Mouse (Mus musculus) left cerebral cortex, adult 9 months (tissue): ENCODE measurements around the gene Gm4981.
"Not testable (repeated sequence)": the region's sequence is repeated elsewhere in the genome, so short reads cannot be mapped to it uniquely, and the experiment has no call there.

ENCODE experiments used
- DNase-seq, 2 experiments: peaks; one replicate each; pipeline ENCODE4 v3.0.0; 2022; ENCODE audit warnings: low spot score in 2 of 2

The Gm4981 gene

DNA sequence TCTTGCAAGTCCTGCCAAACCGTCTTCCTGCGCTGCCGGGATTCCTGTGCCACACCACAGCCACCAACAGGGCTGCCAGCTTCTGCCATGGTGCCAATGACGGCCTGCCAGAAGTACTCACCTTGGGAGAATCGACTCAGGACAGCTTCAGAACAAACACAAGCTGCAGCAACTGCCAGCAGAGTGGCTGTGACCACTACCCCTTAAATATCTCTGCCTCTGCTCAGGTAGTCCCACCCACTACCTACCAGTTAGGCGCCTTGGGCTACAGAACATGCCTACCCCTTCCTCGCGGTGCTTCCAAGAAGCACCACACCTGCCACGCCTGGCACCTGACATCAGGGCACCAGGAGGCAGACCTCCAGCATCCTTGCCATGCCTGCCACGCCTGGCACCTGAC, at the start of gene Gm4981:
TSS of gene Gm4981 (minus strand) at position 89 of the 400 bp plus-strand sequence.
- DNase-seq: no peak

GRCm38 (mm10) chr10:58282238-58282637, 45.7 kb upstream of the Gm4981 start:
- DNase-seq: no peak

- no peak for DNase-seq
These were observed 22.0 kb upstream of the Gm4981 start for GRCm38 (mm10) chr10:58258466-58258865.

GRCm38 (mm10) chr10:58255954-58256353, 19.5 kb upstream of the Gm4981 start:
- no peak for DNase-seq

GRCm38 (mm10) chr10:58255213-58255892, 18.9 kb upstream of the Gm4981 start, which contains the start of gene Gcc2:
Gene Gcc2 (plus strand): TSS chr10:58255497.
- DNase-seq: peak; percentile 79 to 90

DNA sequence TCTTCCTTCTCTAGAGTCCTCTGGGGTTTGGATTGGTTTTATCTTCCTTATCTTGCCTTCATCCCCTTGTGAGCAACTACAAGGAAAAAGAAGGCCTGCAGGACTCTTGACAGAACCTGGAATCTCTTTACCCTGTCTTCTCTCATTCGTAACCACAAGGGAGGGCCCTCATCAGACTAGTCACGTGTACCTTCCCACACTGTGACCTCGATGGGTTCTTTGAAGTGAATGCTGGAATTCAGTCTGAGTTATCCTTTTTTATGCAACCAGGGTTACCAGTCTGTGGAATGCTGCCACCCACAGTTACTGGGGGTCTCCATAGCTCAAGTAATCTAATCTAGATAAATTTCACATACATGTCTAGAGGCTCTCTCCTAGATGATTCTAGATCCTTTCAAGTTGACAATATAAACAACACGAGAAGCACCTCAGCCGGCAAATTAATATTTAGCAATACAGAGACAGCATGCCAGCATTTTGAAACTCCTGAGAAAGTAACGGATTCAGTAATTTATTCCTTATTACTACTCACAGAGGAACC, 18.2 kb upstream of the Gm4981 start:
- DNase-seq: no peak

DNA sequence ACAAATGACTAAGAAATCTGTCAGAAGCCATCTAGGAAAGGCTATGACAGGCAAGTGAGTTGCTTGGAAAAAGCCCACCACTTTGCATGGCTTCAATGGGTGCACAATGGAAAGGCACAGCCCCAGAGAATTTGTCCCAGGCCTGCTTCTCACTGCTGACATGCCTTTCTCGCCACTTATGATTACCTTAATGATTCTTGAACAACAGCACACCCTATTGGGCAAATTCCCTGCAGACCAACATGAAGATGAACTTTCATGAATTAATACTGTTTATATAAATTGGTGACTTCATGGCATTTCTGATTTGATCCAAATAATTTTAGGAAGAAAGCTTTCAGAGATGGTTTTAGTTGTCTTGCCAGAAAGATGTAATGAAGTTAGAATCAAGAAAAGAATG, 13.0 kb upstream of the Gm4981 start:
- no peak for DNase-seq

DNA sequence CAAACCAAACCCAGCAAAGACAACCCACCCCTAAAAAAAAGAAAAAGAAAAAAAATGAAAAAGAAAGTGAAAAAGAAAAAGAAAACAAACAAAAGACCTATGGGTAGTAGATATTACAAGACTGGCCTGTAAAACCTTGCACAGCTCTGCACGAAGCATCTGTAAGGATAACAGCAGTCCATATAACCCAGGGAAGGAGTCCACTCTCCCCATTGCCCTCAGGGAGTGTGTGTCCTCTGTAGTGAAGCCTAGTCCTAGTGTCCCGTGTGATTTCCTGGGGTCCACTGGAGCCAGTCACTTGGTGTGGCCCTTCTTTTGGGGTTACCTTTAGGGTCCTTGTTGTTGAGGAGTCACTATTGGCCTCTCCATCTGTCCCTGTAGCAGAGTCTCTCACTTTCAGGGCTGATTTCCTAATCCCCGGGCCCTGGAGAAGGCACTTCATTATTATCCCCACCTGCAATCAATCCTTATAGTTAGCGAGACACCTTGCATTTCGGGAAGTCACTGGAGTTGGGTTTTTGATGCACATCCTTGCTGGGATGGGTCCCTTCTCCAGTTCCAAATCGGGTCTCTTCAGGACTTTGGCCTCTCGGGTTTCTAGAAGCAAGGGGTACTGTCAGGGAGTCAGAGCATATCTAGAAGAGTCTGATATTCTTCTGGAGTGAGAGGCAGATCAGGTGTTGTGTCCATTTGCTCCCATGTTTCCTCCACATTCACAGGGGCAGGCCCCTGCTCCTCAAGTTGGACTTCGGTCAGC, 2.7 kb upstream of the Gm4981 start:
- DNase-seq: peak in 1 of 2 experiments; percentile 63

- not testable (repeated sequence) for DNase-seq
These were observed 1.5 kb downstream of the Gm4981 start for GRCm38 (mm10) chr10:58234985-58235384.

DNA sequence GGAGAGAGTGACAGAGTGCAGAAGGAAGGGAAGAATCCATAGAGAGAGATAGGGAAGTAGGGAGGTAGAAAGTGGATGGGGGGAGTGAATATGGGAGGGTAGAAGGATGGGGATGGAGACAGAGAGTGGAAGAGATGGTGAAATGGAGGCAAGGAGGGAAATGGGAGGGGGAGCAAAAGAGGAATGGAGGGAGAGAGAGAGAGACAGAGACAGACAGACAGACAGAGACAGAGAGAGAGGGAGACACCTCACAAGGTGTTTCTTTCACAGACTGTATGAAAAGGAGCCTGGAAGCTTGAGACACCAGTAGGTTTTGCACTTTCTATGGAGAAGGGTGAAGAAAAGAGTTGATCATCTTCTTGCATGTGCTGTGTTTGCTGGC, 2.8 kb downstream of the Gm4981 start:
- DNase-seq: not testable (repeated sequence)

GRCm38 (mm10) chr10:58233054-58233739, 3.3 kb downstream of the Gm4981 start:
- peak in 1 of 2 experiments; percentile 55 for DNase-seq

GRCm38 (mm10) chr10:58232641-58232969, 3.9 kb downstream of the Gm4981 start, which contains the start of gene Duxf3:
Gene Duxf3 (minus strand): TSS chr10:58232675.
- not testable (repeated sequence) for DNase-seq

- peak; percentile 49 to 77 for DNase-seq
These were observed 4.5 kb downstream of the Gm4981 start for GRCm38 (mm10) chr10:58231779-58232640.

GRCm38 (mm10) chr10:58231088-58231487, 5.4 kb downstream of the Gm4981 start:
- not testable (repeated sequence) for DNase-seq

DNA sequence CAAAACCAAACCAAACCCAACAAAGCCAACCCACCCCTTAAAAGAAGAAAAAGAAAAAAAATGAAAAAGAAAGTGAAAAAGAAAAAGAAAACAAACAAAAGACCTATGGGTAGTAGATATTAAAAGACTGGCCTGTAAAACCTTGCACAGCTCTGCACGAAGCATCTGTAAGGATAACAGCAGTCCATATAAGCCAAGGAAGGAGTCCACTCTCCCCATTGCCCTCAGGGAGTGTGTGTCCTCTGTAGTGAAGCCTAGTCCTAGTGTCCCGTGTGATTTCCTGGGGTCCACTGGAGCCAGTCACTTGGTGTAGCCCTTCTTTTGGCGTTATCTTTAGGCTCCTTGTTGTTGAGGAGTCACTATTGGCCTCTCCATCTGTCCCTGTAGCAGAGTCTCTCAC, 6.5 kb downstream of the Gm4981 start:
- DNase-seq: not testable (repeated sequence)

GRCm38 (mm10) chr10:58227798-58228197, 8.7 kb downstream of the Gm4981 start:
- not testable (repeated sequence) for DNase-seq

DNA sequence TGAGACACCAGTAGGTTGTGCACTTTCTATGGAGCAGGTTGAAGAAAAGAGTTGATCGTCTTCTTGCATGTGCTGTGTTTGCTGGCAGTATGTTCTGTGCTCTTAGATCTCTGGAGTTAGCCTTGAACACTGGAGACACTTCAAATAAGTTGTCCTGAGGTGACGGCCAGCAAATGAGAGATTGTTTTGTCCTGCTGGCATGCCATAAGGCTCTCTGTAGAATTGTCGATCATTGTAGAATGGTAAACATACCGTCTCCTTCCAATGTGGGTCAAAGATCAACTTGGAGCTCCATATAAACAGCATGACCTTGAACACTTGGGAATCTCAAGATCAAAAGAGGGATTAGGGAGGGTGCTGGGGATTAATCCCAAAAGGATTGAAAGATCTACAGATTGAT, 10.1 kb downstream of the Gm4981 start:
- not testable (repeated sequence) for DNase-seq

DNA sequence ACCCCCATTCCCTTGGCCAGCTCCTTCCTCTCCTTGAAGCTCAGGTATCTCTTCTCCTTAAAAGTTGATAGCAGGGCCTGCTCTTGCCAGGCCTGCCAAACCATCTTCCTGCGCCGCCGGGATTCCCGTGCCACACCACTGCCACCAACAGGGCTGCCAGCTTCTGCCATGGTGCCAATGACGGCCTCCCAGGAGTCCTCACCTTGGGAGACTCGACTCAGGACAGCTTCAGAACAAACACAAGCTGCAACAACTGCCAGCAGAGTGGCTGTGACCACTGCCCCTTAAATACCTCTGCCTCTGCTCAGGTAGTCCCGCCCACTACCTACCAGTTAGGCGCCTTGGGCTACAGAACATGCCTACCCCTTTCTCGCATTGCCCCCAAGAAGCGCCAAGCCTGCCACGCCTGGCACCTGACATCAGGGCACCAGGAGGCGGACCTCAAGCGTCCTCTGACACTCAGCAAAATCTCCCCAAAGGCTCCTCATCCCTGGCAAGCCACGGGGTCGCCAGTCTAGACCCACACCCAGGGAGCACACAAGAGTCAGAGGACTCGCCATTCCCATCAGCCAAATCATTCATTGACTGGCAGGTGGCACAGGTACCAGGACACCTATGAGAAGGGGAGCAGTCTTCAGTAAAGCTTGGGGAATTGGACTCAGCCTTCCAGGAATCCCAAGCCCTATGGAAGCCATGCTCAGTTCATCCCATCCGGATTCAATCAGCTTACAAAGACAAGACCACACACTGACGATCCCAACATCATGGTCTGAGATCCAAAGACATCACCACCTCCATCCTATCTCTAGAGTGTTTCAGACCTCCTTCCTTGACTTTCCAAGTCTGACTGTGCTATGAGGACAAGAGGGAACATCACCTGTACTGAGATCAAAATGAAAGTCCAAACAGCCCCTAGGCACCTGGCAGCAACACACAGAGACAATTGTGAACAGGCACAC, 11.4 kb downstream of the Gm4981 start, which contains the start of gene AW822073:
TSS of gene AW822073 (minus strand) at position 104 of the 959 bp plus-strand sequence.
- not testable (repeated sequence) for DNase-seq

DNA sequence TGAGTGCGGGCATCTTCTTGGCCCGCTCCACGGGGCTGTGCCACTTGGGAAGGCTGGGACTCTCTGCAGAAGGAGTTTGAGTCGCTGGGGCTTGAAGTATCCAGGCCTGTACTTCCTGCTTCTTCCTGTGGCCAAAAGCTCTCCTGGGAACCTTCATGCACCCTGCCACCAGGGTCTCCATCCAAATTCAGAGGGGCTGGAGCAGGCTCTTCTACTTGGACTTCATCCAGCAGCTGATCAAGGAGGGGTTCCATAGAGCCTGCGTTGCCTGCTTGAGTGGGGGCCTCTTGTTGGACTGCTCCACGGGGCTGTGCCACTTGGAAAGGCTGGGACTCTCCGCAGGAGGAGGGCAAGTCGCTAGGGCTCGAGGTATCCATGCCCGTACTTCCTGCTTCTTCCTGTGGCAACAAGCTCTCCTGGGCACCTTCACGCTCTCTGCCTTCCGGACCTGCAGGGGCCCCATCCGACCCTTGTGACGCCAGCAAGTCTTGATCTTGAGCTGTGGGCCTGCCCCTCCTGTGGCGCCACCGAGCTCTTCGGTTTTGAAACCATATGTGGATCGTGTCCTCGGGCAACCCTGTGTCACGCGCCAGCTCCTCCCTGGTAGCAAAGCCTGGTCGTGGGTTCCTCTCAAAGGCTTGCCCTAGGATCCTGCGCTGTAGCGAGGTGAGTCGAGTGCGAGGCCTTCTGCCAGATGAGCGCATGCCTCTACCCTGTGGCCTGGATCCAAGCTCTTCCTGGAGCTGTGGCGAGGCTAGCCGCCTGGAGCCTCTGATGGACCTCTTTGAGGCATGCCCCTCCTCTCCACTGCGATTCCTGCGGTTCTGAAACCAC, 12.3 kb downstream of the Gm4981 start:
- DNase-seq: peak in 1 of 2 experiments; percentile 72
